Mouse (Mus musculus) heart, postnatal 25 days (tissue): ENCODE results near the gene Cnp. TPM values are rescaled to one million over a fixed set of nuclear protein-coding genes. Genes with fewer than 3 reads are reported as not detected.
"Not testable (repeated sequence)": the region's sequence is repeated elsewhere in the genome, so short reads cannot be mapped to it uniquely, and the experiment has no call there.

Experiments used
- DNase-seq: peaks from one replicate; pipeline ENCODE4 v3.0.0; 2022; ENCODE audit warnings: low spot score
- intact Hi-C: fragments of 180-260 bp; cut with DNase I; formaldehyde crosslinking; loops from one replicate; pipeline ENCODE4 v1.15.1; 2025
- total RNA-seq, 2 experiments: library from RNA; stranded (reverse); gene quantifications; 2 replicates each; pipeline ENCODE4 v1.2.3; 2021

Cnp gene
- total RNA-seq, 2 experiments from 2014 or later: 5.4 to 7.3 TPM

- intact Hi-C loops: no loop called here
- no peak for DNase-seq
Measured at GRCm38 (mm10) chr11:100580275-100580674, 5.6 kb downstream of the Cnp start.

DNA sequence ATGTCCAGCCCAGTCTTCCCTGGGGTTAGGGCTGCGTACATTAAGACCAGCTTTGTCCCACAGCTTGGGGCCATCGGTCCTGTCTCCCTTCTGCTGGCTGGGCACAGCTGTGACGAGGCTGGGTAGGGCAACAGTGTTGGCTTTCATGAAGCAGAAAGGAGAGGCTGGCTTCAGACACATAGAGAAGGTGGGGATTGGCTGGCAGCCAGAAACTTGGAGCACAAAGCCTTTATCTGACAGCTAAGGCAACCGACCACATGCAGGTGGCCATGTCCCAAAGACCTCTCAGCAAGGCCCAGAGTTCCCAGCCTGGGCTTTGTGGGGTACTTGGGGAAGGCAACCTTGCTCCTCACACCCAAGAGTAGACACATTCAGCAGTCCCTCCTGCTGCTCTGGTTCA lies 7.1 kb downstream of the Cnp start:
- DNase-seq: no peak
- intact Hi-C loops: no loop called here

DNA sequence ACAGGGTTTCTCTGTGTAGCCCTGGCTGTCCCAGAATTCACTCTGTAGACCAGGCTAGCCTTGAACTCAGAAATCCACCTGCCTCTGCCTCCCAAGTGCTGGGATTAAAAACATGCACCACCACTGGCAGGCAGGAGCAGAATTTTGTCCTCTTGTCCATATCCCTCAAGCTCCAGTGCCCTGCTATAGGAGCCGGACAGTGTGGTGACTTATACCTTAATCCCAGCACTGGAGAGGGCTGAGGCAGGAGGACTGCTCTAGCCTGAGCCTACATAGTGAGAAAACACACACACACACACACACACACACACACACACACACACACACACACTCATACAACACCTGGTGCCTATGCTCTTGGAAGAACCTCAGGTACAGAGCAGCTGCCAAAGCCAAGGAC lies 7.7 kb downstream of the Cnp start:
- DNase-seq, intact Hi-C loops: not testable (repeated sequence)

DNA sequence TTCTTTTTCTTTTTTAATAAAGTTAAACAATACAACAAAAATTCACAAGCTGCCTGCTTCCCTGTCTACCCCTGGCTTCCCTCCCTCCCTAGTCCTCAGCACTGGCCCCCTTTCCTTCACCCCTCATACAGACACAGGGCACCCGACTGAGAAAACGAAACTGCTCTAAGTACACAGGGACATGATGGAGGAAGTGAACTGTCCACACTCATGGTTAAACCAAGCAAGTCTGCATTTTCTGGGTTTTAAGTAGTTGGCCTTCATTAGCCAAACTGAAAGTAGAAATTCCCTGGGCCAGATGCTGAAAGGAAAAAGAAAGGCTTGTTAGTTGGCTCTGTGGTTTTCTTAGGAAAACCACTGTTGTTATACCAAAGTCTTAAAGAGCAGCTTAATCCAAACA lies 8.1 kb downstream of the Cnp start:
- intact Hi-C loops: no loop called here
- DNase-seq: no peak

- DNase-seq: no peak
- intact Hi-C loops: no loop called here
Measured at GRCm38 (mm10) chr11:100584561-100584961, 9.9 kb downstream of the Cnp start.

DNA sequence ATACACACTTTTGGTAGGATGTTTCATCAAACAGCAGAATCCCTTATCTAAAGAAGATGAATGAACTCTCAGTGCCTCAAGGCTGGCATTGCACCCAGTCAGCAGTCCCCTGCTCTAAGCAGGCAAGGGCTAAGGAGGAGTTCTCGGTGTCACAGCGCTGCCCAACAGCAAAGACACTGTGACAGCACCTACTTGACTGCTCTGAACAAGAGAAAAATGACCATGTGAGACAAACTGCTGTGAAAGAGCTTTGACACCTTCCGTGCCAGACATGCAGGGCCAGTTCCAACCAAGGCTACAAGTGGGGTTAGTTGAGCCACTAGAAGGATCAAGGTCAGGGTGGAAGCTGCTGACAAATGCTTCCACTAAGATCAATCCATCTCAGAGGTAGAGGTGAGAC lies 10.4 kb downstream of the Cnp start:
- DNase-seq: no peak
- intact Hi-C loops: no loop called here

DNA sequence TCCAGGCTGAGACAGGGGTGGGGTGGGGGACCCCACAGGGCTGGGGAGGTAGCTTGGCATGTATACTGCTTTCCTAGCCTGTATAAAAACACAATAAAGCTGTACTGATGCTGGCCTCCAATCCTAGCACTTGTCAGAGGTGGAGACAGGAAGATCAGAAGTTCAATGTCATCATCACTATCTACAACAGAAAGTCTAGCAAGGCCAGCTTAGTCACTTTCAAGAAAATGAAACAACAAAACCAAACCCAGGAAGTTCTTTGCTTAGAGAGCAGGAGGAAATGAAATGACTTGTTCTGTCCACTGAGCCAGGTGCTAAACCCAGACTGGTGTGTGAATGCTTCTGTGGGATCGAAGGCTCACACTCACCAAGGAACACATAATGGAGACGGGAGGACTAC lies 13.8 kb downstream of the Cnp start:
- DNase-seq: no peak
- intact Hi-C loops: no loop called here

GRCm38 (mm10) chr11:100592346-100593046 lies 17.8 kb downstream of the Cnp start:
- DNase-seq: no peak
- intact Hi-C loops: no loop called here

- intact Hi-C loops: no loop called here
Measured at GRCm38 (mm10) chr11:100594608-100595007, 19.9 kb downstream of the Cnp start.

DNA sequence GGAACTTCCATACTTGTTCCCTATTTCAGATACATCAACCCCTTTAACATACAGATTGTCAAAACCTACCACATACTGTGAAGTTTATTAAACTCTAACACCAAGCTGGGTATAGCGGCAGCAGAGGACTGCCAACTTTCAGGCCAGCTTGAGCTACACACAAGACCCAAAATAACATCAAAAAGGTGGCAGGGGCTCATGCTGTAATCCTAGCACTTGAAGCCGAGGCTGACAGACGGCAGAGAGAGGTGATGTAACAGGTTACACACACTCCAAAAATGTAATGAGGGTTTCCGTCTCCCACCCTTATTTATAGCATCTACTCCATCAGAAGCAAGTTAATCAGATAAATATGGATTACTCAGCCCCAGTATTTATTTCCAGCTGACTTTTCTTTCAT lies 20.8 kb downstream of the Cnp start:
- DNase-seq: no peak
- intact Hi-C loops: no loop called here

More at GRCm38 (mm10) chr11:100594608-100595007, 19.9 kb downstream of the Cnp start:
- DNase-seq: no peak

DNA sequence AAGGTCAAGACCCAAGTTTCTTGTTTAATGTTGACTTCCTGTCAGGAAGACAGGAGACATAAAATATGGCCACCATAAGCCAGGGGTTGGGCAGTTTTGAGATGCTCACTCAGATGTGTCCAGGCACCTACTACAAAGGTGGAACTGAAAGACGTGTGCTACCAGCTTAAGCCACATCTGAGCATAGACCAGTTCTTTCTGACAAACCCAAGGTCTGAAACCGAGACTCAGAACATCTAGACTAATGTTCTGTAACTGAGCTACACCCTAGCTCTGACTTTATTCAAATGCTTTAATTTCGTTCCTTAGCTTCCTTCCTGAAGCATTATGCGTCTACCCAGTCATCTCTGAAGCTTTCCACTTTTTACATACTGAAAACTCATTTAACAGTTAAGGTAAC lies 23.4 kb downstream of the Cnp start:
- DNase-seq: no peak
- intact Hi-C loops: no loop called here

DNA sequence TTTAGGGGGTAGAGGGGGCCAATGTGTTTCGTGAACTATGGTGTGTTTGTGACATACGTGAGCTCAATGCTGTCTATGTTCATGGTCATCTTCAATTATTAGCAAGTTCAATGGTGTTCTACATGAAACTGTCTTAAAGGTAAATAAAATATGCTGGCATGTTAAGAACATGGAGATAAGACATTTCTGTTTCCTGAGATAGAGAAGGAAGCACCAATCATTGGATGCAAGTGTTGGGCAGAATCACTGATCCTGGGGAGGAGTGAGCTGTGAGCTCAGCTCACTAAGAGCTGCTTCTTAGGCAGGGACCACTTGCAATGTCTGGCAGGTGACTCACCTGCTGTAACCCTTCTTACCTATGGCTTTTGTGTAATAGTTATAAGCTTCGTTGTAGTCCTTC lies 26.7 kb downstream of the Cnp start:
- intact Hi-C loops: no loop called here

DNA sequence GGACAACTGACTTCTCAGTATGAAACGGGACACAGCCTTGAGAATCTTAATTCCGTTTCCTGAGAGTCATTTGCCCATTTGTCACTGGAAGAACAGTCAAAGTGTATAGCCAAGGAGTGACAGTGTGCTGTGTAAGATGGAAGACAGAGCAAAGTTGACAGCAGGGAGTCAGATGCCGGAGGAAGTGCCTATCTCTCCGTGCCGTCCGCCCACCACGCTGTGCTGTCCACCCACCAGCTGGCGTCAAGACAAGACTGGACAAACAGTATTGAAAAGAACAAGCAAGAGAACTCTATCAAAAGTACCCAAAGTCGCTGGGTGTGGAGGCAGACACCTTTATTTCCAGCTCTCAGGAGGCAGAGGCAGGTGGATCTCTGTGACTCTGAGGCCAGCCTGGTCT lies 28.5 kb downstream of the Cnp start:
- intact Hi-C loops: no loop called here
- no peak for DNase-seq

More for the DNA sequence above, 26.7 kb downstream of the Cnp start:
- DNase-seq: no peak

- DNase-seq: no peak
- intact Hi-C loops: no loop called here
Measured at GRCm38 (mm10) chr11:100603813-100604212, 29.1 kb downstream of the Cnp start.

DNA sequence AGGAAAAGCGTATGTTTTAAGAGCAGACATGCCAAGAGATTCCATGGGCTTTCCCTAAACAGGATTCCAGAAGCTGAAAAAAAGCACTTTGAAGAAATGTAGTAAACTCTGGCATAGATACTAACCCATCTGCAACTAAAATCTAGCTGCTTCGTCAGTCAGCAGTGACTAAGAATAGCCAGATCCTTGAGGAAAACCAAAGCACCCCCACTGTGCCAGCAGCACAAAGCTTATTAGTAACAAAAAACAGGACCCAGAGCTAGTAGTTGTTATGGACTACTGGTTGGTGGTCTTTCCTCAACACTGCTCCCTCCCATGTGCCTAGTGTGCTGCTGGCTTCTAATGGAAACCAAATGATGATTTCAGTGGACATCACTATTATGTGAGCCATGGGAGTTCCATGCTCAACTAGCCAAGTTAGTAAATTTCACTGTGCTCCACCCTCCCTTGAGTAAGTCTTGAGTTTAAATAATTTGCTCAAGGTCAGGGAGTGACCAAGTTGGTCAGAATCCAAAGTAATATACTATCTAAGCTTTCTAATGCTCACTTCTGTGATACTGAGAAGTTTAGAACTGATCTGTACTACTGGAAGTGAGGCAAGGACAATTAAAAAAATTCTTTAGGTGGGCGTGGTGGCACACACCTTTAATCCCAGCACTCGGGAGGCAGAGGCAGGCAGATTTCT lies 29.8 kb downstream of the Cnp start:
- intact Hi-C loops: no loop called here
- no peak for DNase-seq

GRCm38 (mm10) chr11:100605451-100605850 lies 30.7 kb downstream of the Cnp start:
- DNase-seq: no peak
- intact Hi-C loops: no loop called here

GRCm38 (mm10) chr11:100607121-100607520 lies 32.4 kb downstream of the Cnp start:
- no peak for DNase-seq
- intact Hi-C loops: no loop called here

GRCm38 (mm10) chr11:100608796-100609195 lies 34.1 kb downstream of the Cnp start:
- intact Hi-C loops: no loop called here
- DNase-seq: no peak

DNA sequence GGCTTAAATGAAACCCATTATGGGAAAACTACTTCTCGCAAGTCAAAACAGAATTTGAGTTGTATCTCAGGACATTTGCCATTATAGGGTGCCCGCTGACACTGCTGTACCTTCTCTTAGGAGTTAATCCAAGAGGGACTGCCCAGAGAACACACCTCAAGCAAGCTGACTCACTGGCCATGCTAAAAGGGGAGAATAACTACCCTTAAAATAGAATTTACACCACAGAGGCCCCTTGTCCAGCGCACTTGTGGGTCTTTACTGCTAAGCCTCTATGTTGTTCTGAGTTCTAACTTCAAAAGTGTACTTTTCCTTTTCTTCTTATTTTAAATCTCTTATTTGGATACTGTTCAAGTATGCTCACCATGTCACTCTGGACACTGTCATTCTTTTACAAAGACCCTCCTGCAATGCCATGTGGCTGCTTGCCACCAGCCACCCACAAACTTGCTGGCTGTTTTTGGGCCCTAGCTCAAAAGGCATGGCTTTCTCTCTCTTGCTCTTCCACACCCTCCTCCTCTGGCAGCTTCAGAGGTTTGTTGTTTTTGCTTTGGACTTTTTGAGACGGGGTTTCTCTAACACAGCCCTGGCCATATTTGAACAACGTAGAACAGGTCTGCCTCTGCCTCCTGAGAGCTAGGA lies 34.8 kb downstream of the Cnp start:
- DNase-seq: no peak
- intact Hi-C loops: no loop called here

GRCm38 (mm10) chr11:100609997-100610680 lies 35.4 kb downstream of the Cnp start:
- no peak for DNase-seq
- intact Hi-C loops: no loop called here

- intact Hi-C loops: no loop called here
- no peak for DNase-seq
Measured at GRCm38 (mm10) chr11:100611627-100612026, 36.9 kb downstream of the Cnp start.
